Mouse (Mus musculus) left cerebral cortex, adult 2 months (tissue): ENCODE measurements around the gene Prss16. TPM values are rescaled to one million over a fixed set of nuclear protein-coding genes. Genes with fewer than 3 reads are reported as not detected.

Experiments
- DNase-seq, 2 experiments: peaks; one replicate each; pipeline ENCODE4 v3.0.0; 2021 to 2022; ENCODE audit warnings: low spot score in 2 of 2, mixed read lengths in 1 of 2; ENCODE audit errors: extremely low spot score in 1 of 2
- H3K27ac ChIP-seq: fragments of 200-600 bp; 2 replicates; pipeline ENCODE4 v1.8.1; 2022
- H3K4me3 ChIP-seq: fragments of 200-600 bp; 2 replicates; pipeline ENCODE4 v1.8.1; 2022
- CTCF ChIP-seq: fragments of 200-600 bp; IDR thresholded peaks from 2 replicates; pipeline ENCODE4 v1.8.1; 2022; ENCODE audit warnings: antibody characterized with exemption, mild to moderate bottlenecking, moderate library complexity
- intact Hi-C: fragments of 180-260 bp; cut with DNase I; formaldehyde crosslinking; loops from one replicate; pipeline ENCODE4 v1.15.1; 2025
- total RNA-seq, 2 experiments: library from RNA; stranded (reverse); gene quantifications; 2 replicates each; pipeline ENCODE4 v1.2.3; 2021

The Prss16 gene
- total RNA-seq, 2 experiments from 2014 or later, result 0.57 to 1.1 TPM

DNA sequence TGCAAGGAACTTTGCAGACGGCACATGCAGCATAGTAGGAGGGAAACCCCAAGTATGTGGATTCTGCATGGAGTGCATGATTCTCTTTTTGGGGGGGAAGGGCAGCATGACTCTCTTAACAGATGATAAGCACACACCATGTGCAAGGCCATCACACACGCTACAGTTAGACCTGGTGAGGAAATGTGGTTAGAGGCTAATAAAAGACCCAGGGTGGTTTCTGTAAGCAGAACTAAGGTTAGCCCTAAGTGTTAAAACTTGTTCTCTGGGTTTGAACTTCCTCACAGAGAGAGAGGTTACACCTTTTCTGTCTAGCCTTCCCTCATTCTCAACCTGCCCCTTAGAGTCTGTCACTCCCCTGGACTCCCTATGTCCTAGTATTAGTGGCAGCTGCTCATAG lies 8.2 kb downstream of the Prss16 start:
- H3K27ac ChIP-seq, result no peak overlapping the region
- intact Hi-C loops, result loop anchor here (10.0 kb wide), 1 partner anchor 1393 kb away; no protein-coding TSS in a partner anchor
- no peak for TF ChIP-seq CTCF
- H3K4me3 ChIP-seq, result no peak overlapping the region
- no peak for DNase-seq

DNA sequence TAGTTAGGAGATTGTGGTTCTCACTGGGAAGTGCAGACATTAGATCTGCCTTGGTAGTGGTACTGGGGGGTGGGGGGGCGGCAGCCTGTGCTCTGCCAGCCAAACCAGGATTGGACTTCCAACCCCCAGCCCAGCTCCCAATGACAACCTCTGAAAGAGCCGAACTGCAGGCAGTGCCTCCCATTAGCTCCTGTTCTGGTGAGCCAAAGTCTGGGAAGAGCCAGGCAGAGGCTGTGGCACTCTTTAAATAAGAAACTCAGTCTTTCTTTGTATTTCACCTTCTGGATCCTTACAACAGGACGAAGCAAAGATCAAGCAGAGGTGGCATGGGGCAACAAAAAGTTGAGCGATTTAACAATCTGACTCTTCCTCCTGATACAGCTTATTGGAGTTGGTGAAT lies 10.4 kb downstream of the Prss16 start:
- no peak for TF ChIP-seq CTCF
- no peak overlapping the region for H3K27ac ChIP-seq

DNA sequence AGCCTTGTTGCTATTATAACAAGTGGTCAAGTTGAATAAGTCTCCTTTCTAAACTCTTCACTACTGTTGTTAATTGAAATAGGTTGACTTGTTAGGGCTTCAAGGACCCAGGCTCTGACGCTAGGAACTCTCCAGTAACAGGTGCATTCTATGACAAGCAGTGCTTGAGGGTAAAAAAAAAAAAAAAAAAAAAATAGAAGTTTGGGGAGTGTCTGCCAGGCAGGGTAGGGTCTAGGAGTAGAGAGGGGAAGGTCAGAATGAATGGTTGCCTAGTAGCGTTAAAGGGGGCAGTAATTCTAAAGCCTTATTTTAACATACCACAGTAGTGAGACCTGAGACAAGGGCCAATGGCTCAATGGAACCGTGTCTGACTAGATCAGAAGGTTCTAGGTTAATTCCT lies 11.1 kb downstream of the Prss16 start:
- TF ChIP-seq CTCF, result no peak
- Histone ChIP-seq H3K4me3 (no peak overlapping the region), H3K27ac (no peak overlapping the region)
- no peak for DNase-seq
- intact Hi-C loops, result no loop called here

More for the DNA sequence above, 10.4 kb downstream of the Prss16 start:
- DNase-seq, result no peak
- H3K4me3 ChIP-seq, result no peak overlapping the region
- intact Hi-C loops, result no loop called here

DNA sequence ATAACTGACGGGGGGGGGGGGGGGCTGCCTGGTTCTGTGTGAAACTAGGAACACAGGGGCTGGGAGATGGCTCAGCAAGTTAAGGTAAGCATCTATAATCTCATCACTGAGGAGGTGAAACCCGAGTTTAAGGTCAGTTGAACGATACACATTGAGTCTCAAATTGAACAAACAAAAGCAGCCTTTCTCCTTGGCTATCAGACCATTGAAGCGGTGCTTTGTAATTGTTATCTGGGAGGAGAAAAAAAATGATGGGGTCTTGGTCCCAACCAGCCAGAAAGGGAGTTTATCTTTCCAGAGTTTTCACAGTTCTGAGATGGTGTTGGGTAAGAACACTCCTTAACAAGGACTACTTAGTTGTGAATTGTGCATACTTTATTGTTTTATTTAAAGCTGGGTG lies 11.7 kb downstream of the Prss16 start:
- no peak overlapping the region for H3K4me3 ChIP-seq
- no peak for DNase-seq
- H3K27ac ChIP-seq, result no peak overlapping the region
- intact Hi-C loops, result no loop called here
- no peak for TF ChIP-seq CTCF

DNA sequence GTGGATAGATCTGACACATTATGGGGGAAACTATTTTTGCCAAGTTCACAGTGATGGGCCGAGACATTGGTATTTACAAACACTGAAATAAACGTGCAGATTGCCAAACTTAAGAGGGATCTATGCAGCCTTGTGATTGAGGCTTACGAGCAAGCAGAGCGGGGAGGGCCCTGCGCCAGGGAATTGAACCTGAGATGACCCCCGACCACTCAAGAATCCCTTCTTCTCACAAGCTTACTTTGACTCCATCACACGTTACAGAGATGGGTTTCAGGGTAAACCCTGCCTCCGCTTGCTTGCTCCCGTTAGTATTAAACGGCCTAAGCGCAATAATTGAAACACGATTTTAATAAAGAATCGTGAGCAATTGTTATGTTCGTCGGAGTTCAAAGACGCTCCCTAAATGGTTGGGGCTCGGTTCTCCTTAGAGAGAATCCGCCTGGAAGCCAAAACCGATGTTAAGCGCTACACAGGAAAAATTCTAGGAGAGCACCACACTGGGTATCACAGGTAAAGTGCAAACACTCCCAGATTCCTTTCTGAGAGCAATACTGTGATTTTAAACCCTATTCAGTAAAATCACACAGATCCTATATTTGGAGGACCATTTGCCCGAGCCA lies 12.2 kb downstream of the Prss16 start:
- peak overlapping the region; percentile 21 for H3K4me3 ChIP-seq
- no peak overlapping the region for H3K27ac ChIP-seq
- intact Hi-C loops, result no loop called here
- DNase-seq, result no peak
- TF ChIP-seq CTCF, result no peak

DNA sequence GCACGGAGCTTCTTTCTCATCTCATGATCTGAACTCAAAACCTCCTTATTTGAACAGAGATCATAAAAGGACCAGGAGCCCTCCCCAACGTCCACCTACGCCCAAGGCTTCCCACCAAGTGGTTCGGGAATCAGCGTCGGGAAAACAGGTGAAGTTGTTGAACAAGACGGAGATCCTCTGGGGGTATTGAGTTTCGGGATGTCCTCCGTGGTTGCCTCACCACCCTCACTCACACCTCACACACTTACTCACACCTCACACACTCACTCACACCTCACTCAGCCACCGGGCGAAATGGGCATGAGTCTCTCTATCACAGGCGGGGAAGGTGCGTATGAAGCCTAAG lies 12.7 kb downstream of the Prss16 start:
- TF ChIP-seq CTCF, result no peak
- intact Hi-C loops, result no loop called here
- DNase-seq, result no peak
- Histone ChIP-seq H3K4me3 (peak overlapping the region; percentile 21), H3K27ac (no peak overlapping the region)

DNA sequence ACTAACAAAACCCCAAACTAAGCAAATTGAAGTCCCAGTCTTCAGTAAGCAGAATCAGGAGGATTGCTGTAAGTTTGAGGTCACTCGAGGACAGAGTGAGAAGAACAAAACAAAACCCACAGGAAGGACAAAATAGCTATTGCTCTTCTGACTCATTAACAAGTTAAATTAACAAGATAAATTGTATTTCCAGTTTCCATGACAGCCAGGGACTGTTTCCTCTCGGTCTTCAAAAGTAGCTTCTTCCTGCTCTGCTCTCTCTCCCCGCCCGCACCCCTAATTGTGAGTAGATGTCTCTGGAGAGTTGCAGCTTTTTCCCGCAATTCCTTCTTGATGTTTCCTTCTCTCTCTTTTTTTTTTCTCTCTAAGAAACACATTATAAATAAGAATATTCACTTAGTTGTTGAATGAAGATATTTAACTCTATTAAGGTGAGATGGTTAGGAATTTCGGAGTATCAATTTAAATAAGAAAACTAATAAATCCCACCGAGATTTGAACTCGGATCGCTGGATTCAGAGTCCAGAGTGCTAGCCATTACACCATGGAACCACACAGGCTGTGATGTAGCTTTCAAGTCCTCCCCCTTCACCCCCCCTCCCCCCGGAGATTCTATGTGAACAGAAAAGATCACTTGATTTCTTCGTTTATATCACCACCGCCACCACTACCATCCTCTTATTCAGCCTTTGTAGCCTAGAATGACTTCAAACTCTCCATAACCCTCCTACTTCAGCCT lies 13.3 kb downstream of the Prss16 start:
- intact Hi-C loops, result no loop called here
- no peak for DNase-seq
- Histone ChIP-seq H3K27ac (no peak overlapping the region), H3K4me3 (peak overlapping the region; percentile 21)
- no peak for TF ChIP-seq CTCF

DNA sequence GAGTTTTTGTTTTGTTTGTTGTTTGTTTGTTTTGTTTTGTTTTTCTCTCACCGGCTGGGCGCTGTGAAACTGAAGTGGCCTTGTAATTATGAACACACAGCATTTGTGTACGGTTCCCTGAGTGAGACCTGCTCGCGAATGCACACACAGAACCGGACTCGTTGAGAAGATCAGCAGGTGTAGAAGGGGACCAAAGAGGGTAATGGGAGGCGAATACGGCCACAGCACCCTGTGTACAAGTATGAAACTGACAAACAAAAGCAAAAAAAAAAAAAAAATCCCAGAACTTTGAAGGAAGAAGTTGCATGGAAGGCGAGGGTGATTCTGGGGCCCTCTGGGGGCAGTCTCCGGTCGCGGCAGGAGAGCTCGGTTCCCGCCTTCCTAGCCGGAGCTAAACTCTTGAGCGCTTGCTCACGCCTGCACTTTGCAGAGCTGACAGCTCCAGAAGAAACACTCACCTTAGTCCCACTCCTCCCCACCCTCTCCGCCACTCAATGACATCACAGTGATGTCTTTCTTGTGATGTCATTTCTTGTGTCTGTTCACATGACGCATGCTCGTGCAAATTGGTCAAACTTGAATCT lies 14.1 kb downstream of the Prss16 start:
- no peak for DNase-seq
- no peak; the same call in 1 of the 2 replicates for TF ChIP-seq CTCF
- intact Hi-C loops, result loop anchor here (2.0 kb wide), 2 partner anchors 19 to 21 kb away; no protein-coding TSS in a partner anchor
- Histone ChIP-seq H3K27ac (no peak overlapping the region), H3K4me3 (peak overlapping the region; percentile 24; the same call in 1 of the 2 replicates)

DNA sequence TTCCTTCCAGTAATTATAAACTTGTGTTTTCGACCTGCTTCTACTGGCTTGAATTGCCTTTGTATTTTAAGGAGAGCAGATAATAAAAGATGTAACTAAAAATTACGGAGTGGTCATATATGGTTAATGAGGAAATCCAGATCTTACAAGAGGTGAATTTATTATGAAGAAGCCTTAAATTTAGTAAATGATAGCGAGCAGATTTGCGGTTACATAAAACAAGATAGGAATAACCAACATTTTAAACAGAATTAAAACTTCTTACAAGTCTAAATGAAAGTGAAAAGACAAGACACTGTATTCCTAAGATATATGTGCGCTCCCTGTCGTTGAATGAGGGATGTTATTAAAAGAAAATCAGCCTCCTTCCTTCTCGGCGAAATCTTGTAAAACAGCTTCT lies 14.6 kb downstream of the Prss16 start:
- no peak for TF ChIP-seq CTCF
- H3K4me3 ChIP-seq, result peak overlapping the region; percentile 24; the same call in 1 of the 2 replicates
- intact Hi-C loops, result loop anchor here (2.0 kb wide), 2 partner anchors 20 kb away; no protein-coding TSS in a partner anchor
- no peak for DNase-seq
- H3K27ac ChIP-seq, result no peak overlapping the region

DNA sequence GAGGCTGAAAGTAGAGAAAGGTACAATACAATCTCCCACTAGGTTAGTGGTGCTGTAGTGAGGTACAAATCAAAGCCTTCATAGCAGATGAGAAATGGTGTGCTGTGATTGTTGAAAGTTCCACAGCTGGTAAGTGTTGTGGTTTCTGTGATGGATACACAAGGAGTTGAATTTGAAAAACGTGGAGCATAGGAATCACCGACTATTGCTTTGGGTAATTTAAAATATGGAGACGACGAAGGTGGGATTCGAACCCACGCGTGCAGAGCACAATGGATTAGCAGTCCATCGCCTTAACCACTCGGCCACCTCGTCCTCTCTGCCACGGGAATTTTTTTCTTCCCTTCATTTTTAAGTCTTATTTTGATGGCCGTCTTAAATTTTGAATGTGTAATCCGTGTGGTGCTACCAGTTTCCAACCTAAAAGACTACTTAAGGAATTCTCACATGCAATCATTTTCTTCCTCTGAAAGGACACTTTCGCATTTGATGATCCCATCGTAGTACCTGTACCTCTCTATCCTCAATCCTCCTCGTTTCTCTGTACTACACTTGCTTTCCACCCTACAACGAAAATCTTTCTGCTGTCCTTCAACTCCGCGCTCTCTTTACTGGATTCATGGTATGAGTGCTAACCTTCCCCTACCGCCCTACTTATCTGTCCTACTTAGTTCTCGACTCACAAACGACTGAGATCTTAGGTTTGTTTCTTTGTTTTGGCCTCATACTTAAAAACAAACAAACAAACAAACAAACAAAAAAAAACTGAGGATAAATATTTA lies 15.4 kb downstream of the Prss16 start:
- intact Hi-C loops, result loop anchor here (2.0 kb wide), 2 partner anchors 19 to 21 kb away; no protein-coding TSS in a partner anchor
- Histone ChIP-seq H3K4me3 (no peak overlapping the region), H3K27ac (no peak overlapping the region)
- no peak for TF ChIP-seq CTCF
- peak in 1 of 2 experiments; percentile 28 for DNase-seq

DNA sequence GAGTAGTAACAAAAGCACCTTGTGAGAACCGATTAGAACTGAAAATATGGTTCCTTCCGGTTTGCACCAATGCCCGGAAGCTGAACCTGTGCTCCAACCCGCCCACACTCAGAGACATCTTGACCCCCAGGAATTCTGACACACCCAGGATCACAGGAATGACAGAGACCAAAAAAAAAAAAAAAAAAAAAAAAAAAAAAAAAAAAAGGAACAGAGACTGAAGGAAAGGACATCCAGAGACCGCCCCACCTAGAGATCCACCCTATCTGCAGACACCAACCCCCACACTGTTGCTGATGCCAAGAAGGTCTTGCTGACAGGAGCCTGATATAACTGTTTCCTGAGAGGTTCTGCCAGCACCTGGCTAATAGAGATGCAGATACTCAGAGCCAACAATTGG lies 17.0 kb downstream of the Prss16 start:
- DNase-seq, result no peak
- Histone ChIP-seq H3K27ac (no peak overlapping the region), H3K4me3 (no peak overlapping the region)
- TF ChIP-seq CTCF, result no peak
- intact Hi-C loops, result no loop called here

DNA sequence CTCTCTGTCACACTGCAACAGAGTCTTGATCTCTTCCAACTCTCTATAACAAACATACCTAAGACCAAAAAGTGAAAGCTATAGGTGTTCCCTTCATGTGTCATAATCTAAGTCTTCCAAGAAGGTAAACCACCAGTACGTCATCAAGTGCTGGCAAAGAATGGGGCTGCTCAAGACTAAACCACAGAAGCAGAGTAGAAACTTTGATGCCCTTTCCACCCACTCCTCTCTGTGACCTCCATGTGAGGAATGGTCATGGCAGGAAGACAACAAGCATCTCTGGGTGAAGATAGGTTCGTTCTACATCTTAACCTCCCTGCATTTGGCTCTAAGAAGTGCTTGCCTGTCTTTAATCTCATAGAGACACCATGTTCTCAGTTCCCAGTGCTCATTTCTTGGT lies 25.1 kb downstream of the Prss16 start:
- Histone ChIP-seq H3K27ac (no peak overlapping the region), H3K4me3 (no peak overlapping the region)
- no peak for DNase-seq
- intact Hi-C loops, result no loop called here
- TF ChIP-seq CTCF, result no peak
